Mouse (Mus musculus): ENCODE results near the gene 4930519P11Rik.
A peak's percentile ranks its signal among the peaks of the same experiment; 100 is the strongest.

The 4930519P11Rik gene

DNA sequence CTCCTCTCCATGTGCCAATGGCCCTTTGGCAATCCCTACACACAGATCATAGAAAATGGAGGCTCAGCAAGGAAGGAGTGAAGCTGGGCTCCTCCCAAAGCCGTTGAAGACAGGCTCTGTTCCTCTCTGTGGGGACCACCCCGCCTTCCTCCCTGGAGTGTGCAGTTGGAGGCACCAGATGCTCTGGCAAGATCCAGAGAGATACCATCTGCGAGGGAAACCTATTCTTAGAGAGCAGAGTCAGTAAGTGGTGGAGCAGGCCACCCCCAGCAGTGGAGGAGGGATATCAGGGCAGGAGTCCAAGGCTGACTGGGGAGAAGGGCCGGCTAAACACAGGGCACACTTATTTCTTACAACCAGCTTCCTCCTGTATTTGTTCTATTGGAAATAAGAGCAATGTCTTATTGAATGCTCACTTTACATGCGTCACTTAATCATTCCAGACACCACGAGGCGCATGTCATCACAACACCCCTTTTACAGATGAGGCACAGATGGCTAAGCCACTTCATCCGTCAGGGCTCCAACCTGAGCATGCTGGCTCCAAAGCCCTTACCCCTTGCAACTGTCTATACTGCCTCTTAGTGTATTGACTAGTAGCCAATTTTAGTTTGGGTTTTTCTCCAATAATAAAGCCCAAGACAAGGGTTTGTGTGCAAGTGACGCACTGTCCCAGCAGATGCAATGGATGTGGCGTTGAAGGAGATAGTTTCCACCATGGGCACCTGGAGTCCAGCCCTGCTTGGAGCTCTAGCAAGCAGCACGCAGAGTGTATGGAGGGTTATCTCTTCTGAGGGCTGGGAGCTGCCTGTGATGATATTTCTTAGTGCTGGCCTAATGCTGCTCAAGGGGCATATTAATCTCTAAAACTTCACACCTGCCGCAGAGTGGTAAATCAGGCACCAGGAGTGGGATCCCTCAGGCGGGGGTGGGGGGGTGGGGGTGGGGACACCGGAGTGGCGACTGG lies 29.0 kb downstream of the 4930519P11Rik start:
- DNase-seq (ENCODE audit: low spot score): no peak

- DNase-seq (ENCODE audit: low spot score): no peak
Measured at GRCm38 (mm10) chr2:154581421-154581820, 31.8 kb downstream of the 4930519P11Rik start.

- DNase-seq (ENCODE audit: low spot score): no peak
Measured at GRCm38 (mm10) chr2:154580586-154580985, 32.7 kb downstream of the 4930519P11Rik start.

- DNase-seq (ENCODE audit: low spot score): no peak
Measured at GRCm38 (mm10) chr2:154577744-154578067, 35.5 kb downstream of the 4930519P11Rik start.

DNA sequence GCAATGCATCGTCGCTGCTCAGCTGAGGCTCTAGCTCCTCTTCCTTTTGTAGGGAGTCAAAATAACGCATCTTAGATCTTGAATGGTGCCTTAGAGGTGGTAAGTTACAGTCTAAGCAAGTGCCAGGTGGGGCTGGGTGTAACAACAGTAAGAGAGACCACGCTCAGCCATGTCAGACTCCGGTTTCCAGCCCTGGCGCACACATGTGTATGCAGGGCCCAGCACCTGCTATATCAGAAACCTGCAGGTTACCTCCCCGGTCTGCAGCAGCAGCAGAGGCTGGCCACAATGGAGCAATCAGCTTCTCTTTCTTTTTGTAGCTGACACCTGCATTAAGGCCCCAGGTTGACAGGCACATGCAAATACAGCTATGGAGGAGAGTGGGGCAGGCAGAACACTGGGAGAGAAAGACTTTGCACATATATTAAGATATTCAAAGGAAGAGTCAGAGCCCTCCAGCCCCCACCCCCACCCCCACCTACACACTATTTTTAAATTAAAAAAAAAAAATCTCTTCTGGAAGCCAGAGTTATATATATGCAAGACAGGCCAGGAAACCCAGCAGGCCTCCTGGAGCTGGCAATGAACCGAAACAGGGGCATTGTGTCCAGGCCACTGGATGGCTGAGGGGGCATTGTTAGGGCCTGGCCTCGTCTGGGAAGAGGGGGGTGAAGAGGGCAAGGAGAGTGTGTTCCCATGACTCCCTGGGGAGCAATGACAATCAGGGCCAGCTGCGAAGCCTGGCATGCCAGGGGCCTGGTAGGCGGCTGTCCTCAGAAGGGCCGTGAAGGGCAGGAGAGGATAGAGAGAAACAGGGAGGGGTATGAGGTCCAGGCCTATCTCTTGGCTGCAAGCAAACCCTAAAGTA lies 36.1 kb downstream of the 4930519P11Rik start:
- no peak for DNase-seq (ENCODE audit: low spot score)

GRCm38 (mm10) chr2:154574271-154574670 lies 39.0 kb downstream of the 4930519P11Rik start:
- no peak for DNase-seq (ENCODE audit: low spot score)

- no peak for DNase-seq (ENCODE audit: low spot score)
Measured at GRCm38 (mm10) chr2:154572996-154573395, 40.2 kb downstream of the 4930519P11Rik start.

DNA sequence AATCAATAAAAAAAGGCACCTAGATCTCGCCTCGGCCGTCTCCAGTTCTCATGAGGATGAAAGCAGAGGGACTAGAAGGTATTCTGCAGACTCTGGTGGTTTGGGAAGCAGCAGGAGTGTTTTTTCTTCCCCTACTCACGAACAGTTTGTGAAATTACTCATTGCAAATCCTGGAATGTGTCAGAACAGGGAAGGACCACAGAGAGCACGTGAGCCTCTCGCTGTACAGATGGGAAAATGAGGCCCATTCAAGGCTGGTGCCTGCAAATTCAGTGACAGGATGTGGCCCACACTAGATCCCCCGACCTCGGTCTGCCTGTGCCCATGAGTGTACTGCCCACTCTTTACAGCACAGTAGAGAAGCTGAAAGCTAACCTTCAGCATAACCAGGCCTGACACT lies 41.3 kb downstream of the 4930519P11Rik start:
- DNase-seq (ENCODE audit: low spot score): no peak

- no peak for DNase-seq (ENCODE audit: low spot score)
Measured at GRCm38 (mm10) chr2:154571266-154571665, 42.0 kb downstream of the 4930519P11Rik start.

- no peak for DNase-seq (ENCODE audit: low spot score)
Measured at GRCm38 (mm10) chr2:154570666-154571065, 42.6 kb downstream of the 4930519P11Rik start.

- peak; percentile 90 for DNase-seq (ENCODE audit: low spot score)
Measured at GRCm38 (mm10) chr2:154569836-154570286, 43.4 kb downstream of the 4930519P11Rik start, which contains the start of gene E2f1. Gene E2f1, minus strand, starts transcription at chr2:154569892.

DNA sequence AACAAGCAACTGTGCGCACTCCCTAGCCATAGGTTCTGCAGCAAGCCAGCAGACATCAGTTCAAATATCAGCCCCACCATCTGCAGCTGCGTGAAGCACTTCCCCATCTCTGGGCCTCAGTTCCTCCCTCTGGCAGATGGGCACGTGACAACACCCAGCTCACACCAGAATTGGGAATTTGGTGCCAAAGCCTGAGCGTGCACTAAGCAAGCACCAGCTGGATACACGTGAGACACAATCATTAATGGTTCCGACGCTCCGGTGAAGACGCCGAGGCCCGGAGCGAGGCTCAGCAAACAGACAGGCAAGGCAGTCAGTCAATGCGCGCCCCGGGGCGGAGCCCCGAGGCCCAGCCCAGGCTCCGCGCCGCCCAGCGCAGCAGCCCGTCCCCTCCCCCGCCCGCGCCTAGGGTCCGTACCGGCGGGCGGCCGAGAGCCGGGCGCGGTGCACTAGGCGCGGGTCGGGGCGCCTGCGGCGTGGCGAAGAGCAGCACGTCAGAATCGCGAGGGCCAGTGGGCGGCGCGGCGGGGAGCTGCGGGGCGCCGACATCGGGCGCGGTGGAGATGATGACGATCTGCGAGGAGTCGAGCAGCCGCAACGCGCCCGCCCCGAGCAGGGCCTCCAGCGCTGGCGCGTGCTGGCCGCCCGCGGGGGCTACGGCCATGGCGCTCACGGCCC lies 44.0 kb downstream of the 4930519P11Rik start:
- DNase-seq (ENCODE audit: low spot score): peak; percentile 57

DNA sequence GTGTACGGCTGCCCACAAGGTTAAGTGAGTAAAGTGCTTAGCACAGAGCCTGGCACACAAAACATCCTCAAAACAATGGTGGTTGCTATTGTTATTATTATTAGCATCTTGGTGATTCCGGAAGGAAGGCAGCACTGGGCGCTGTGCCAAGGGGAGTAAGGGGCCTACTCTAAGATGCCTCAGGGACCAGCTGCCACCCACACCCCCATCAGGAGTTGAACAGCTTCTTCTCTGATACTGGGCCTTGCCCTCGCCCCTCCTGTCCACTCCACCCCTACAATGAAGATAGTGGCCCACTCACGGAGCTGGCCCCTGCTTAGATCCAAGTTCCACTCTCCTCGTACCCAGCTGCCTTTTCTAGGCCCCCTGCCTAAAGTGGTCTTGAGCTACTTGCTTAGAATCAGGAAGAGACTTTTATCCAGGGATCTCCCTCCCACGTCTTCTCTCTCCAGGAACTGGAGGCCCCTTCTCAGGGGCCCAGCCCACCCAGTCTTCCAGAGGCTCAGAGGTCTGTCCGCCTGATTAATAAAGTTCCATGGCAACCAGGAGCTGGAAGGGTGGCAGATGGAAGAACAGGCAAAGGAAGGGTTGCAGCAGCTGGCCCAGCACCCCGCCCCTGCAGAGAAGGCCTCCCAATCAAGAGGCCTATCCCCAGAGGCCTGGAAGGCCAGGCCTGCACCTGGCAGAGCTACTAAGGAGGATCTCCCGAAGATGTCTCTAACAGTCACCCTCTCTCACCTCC lies 44.7 kb downstream of the 4930519P11Rik start:
- DNase-seq (ENCODE audit: low spot score): no peak

GRCm38 (mm10) chr2:154567766-154568165 lies 45.5 kb downstream of the 4930519P11Rik start:
- no peak for DNase-seq (ENCODE audit: low spot score)

GRCm38 (mm10) chr2:154566641-154567040 lies 46.6 kb downstream of the 4930519P11Rik start:
- no peak for DNase-seq (ENCODE audit: low spot score)

- no peak for DNase-seq (ENCODE audit: low spot score)
Measured at GRCm38 (mm10) chr2:154565562-154565961, 47.7 kb downstream of the 4930519P11Rik start.

DNA sequence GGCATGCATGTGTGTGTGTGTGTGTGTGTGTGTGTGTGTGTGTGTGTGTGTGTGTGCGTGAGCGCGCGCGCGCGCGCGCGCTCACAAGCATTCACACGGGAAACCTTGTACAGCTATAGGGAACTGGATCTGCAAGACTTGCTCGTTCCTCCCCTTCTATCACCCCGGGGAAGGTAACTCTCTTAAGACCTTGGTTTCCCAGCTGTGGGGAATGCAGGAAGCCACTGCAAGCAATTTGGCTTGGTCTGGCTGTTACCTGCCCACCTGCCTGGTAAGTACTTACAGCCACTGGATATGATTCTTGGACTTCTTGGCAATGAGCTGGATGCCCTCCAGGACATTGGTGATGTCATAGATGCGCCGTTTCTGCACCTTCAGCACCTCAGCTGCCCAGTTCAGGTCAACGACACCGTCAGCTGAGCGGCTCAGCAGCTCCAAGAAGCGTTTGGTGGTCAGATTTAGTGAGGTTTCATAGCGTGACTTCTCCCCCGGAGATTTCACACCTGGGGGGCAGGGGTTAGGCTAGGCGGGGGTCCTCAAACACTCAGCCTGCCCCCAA lies 49.5 kb downstream of the 4930519P11Rik start:
- no peak for DNase-seq (ENCODE audit: low spot score)

Data from urinary bladder, postnatal 25 days (tissue).